Mouse (Mus musculus) megakaryocyte, embryonic 14.5 days (primary cell): ENCODE results near the gene BC107364.

Source experiments
- FLI1 ChIP-seq: IDR thresholded peaks from 2 replicates; pipeline ENCODE4 v1.6.1; 2012; ENCODE audit warnings: low read length, inconsistent platforms, mixed read lengths
- GATA1 ChIP-seq: IDR thresholded peaks from 3 replicates; pipeline ENCODE4 v1.6.1; 2012; ENCODE audit warnings: mixed read lengths, low read length, inconsistent platforms, borderline replicate concordance

- no peak for TF ChIP-seq GATA1
- no peak for TF ChIP-seq FLI1
These were observed 31.3 kb downstream of the BC107364 start for GRCm38 (mm10) chr3:96420796-96421195.
